Mouse (Mus musculus) midbrain, embryonic 10.5 days (tissue): ENCODE measurements around the gene Fam219a. TPM values are rescaled to one million over a fixed set of nuclear protein-coding genes. Genes with fewer than 3 reads are reported as not detected.

Experiments used
- DNase-seq: peaks from one replicate; pipeline ENCODE4 v3.0.0-alpha.2; 2017; ENCODE audit warnings: low spot score
- H3K27ac ChIP-seq: fragments of 300-500 bp; sonication (generic); replicated peaks from 2 replicates; pipeline ENCODE4 v1.5.1; 2016; ENCODE audit warnings: mild to moderate bottlenecking
- H3K27me3 ChIP-seq: fragments of 300-500 bp; sonication (generic); 2 replicates; pipeline ENCODE4 v1.6.1; 2016; ENCODE audit warnings: low read depth, mild to moderate bottlenecking; ENCODE audit not compliant: poor library complexity, severe bottlenecking
- H3K36me3 ChIP-seq: fragments of 300-500 bp; sonication (generic); 2 replicates; pipeline ENCODE4 v1.6.1; 2016; ENCODE audit warnings: mild to moderate bottlenecking, moderate library complexity
- H3K4me1 ChIP-seq: fragments of 300-500 bp; sonication (generic); 2 replicates; pipeline ENCODE4 v1.6.1; 2016
- H3K4me3 ChIP-seq: fragments of 300-500 bp; sonication (generic); 2 replicates; pipeline ENCODE4 v1.5.1; 2016; ENCODE audit warnings: mild to moderate bottlenecking, moderate library complexity
- H3K9me3 ChIP-seq: fragments of 300-500 bp; sonication (generic); replicated peaks from 2 replicates; pipeline ENCODE4 v1.6.1; 2016; ENCODE audit warnings: mild to moderate bottlenecking
- WGBS: fragments of 180-500 bp; shearing (Covaris S2); methylation state at CpG from one replicate; pipeline ENCODE4 v1.1.7; 2016; 5-methylcytosine and 5-hydroxymethylcytosine counted together
- polyA plus RNA-seq: library from polyadenylated mRNA; unstranded; fragments of >200 nt; fragmentation: Nextera tagmentation; extraction: Ambion mirVana; gene quantifications from 2 replicates; pipeline ENCODE4 v1.2.1, GENCODE M21; 2016

The Fam219a gene
- polyA plus RNA-seq, result 4.1 and 5.7 TPM in 2 replicates

GRCm38 (mm10) chr4:41569411-41569885 is at the start of gene Fam219a, which contains the start of gene Dnaic1:
Gene Fam219a, minus strand, starts transcription at chr4:41569538.
Gene Dnaic1, plus strand, starts transcription at chr4:41569775.
- Histone ChIP-seq H3K4me3 (peak within 1 kb of the TSS; percentile 80), H3K4me1 (peaks cover 39% of the 10 kb centered on the region), H3K27ac (peak within 1 kb of the TSS; percentile 88), H3K9me3 (no peaks in the 10 kb centered on the region), H3K27me3 (peaks cover 36% of the 10 kb centered on the region), H3K36me3 (no peaks in the 10 kb centered on the region)
- WGBS, result under 1% methylated on average over 41 of the region's 41 CpGs
- peak; percentile 99 for DNase-seq

DNA sequence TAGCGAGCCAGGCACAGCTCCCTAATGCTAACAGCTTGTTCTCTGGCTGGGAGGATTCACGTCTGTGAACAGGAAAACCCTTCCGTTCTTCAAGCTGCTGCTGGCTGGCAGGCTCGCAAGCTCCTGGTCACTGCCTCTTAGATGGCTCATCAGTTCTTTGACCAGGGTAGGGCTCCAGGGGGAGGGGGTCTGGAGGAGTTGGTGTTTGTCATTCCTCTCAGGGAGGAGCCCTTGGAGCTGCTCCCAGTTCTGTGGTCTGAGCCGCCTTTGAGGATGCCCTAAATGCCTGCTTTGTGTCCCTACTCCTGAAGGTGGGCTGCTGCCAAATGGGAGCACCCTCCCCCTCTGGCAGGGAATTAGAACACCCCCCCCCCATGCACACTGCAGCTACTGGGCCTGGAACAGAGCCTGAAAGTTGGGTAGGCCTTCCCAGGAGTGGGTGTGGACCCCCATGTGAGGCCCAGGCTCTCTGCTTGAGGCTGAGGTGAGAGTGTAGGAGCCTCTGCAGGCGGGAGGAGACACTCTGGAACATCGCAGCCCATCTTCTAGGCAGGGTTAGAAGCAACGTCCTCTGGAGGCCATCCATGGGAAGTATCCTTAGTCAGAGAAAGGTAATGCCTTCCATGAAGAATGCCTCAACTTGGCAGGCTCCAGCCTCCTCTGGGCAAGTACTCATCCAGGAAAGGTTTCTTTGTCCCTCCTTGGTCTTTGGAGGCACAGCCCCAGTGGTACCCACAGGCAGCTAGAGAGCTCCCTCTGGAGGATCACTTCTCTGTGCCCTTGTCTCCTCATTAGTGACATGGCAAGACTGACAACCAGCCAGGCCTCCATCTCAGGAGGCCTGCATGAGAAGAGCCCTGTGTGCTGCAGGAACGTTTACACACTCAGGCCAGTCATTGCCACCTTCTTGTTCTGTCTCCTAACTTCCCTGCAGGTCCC is 46.6 kb upstream of the Fam219a start:
- no peaks in the 10 kb centered on the region for H3K36me3 ChIP-seq
- no peak overlapping the region for H3K4me3 ChIP-seq
- 0 out of 2 replicates have a peak overlapping the region, but pooled peaks have one; percentile 52 for H3K27ac ChIP-seq
- DNase-seq, result no peak
- H3K4me1 ChIP-seq, result peaks cover 58% of the 10 kb centered on the region
- H3K27me3 ChIP-seq, result peaks cover 66% of the 10 kb centered on the region
- H3K9me3 ChIP-seq, result no peaks in the 10 kb centered on the region
- 66% methylated on average over 9 of the region's 9 CpGs for WGBS

GRCm38 (mm10) chr4:41614156-41614555 is 44.8 kb upstream of the Fam219a start:
- WGBS, result 9% methylated on average over 7 of the region's 7 CpGs
- peak; percentile 80 for DNase-seq
- Histone ChIP-seq H3K4me1 (peaks cover 63% of the 10 kb centered on the region), H3K27ac (no peak overlapping the region), H3K36me3 (no peaks in the 10 kb centered on the region), H3K9me3 (no peaks in the 10 kb centered on the region), H3K4me3 (no peak overlapping the region), H3K27me3 (peaks cover 57% of the 10 kb centered on the region)

DNA sequence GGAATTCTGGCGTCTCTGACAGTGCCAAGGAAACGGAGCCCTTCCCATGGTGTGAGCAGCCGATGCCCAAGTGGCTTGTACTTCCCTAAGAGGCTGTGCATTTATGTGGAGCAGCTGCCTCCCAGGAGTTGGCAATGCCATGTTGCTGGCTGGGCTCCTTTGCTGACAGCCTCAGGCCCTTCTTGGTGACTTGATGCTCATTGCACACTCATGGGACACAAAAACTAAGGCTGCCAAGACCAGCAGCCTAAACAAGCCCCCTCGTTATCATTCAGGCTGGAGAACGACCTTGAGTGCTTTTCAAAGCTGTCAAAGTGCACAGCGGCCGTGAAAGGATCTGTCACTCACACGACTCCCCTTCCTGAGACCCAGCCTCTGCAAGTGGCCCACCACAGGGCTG is 42.8 kb upstream of the Fam219a start:
- no peaks in the 10 kb centered on the region for H3K9me3 ChIP-seq
- H3K4me1 ChIP-seq, result peaks cover 58% of the 10 kb centered on the region
- H3K27me3 ChIP-seq, result peaks cover 38% of the 10 kb centered on the region
- peak overlapping the region; percentile 73 for H3K27ac ChIP-seq
- peak; percentile 56 for DNase-seq
- H3K4me3 ChIP-seq, result peak overlapping the region; percentile 20; the same call in 1 of the 2 replicates
- H3K36me3 ChIP-seq, result no peaks in the 10 kb centered on the region
- WGBS, result 38% methylated on average over 8 of the region's 8 CpGs

- Histone ChIP-seq H3K27me3 (peaks cover 22% of the 10 kb centered on the region), H3K27ac (peak overlapping the region; percentile 73; the same call in 1 of the 2 replicates), H3K9me3 (no peaks in the 10 kb centered on the region), H3K36me3 (no peaks in the 10 kb centered on the region), H3K4me3 (no peak overlapping the region), H3K4me1 (peaks cover 54% of the 10 kb centered on the region)
- 41% methylated on average over 6 of the region's 6 CpGs for WGBS
- no peak for DNase-seq
Measured at GRCm38 (mm10) chr4:41610594-41610980, 41.2 kb upstream of the Fam219a start.

- Histone ChIP-seq H3K9me3 (no peaks in the 10 kb centered on the region), H3K36me3 (no peaks in the 10 kb centered on the region), H3K4me1 (peaks cover 54% of the 10 kb centered on the region), H3K27ac (no peak overlapping the region), H3K27me3 (peaks cover 16% of the 10 kb centered on the region), H3K4me3 (no peak overlapping the region)
- 84% methylated on average over 10 of the region's 10 CpGs for WGBS
- no peak for DNase-seq
Measured at GRCm38 (mm10) chr4:41609681-41610593, 40.6 kb upstream of the Fam219a start.

DNA sequence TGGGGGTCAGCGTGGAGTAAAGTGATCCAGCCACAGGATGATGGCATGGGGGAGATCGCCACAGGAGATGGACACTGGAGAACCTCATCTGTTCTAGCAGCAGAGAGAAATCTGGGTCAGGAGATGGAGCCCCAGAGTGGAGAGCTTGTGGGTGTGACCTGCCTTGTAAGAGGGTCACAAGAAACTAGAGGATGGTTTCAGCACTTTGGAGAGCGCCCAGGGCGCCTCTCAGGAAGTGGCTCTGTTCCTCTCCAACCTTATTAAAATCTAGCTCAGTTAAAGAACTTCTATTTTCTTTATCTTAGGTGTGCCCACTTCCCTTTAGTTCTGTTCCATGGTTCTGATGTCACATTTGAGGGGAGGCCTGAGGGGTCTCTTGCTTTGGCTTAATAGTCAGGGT is 37.4 kb upstream of the Fam219a start:
- DNase-seq, result no peak
- no peaks in the 10 kb centered on the region for H3K9me3 ChIP-seq

GRCm38 (mm10) chr4:41604476-41605396 is 35.4 kb upstream of the Fam219a start:
- peak; percentile 38 for DNase-seq
- Histone ChIP-seq H3K9me3 (no peaks in the 10 kb centered on the region), H3K27ac (peak overlapping the region; percentile 56; the same call in 1 of the 2 replicates), H3K4me1 (peaks cover 21% of the 10 kb centered on the region), H3K36me3 (no peaks in the 10 kb centered on the region), H3K4me3 (no peak overlapping the region), H3K27me3 (peaks cover 16% of the 10 kb centered on the region)
- 39% methylated on average over 8 of the region's 8 CpGs for WGBS

More for the DNA sequence above, 37.4 kb upstream of the Fam219a start:
- H3K36me3 ChIP-seq, result no peaks in the 10 kb centered on the region
- peaks cover 27% of the 10 kb centered on the region for H3K27me3 ChIP-seq
- H3K4me1 ChIP-seq, result peaks cover 38% of the 10 kb centered on the region
- H3K4me3 ChIP-seq, result no peak overlapping the region
- no peak overlapping the region for H3K27ac ChIP-seq
- 41% methylated on average over 4 of the region's 4 CpGs for WGBS

DNA sequence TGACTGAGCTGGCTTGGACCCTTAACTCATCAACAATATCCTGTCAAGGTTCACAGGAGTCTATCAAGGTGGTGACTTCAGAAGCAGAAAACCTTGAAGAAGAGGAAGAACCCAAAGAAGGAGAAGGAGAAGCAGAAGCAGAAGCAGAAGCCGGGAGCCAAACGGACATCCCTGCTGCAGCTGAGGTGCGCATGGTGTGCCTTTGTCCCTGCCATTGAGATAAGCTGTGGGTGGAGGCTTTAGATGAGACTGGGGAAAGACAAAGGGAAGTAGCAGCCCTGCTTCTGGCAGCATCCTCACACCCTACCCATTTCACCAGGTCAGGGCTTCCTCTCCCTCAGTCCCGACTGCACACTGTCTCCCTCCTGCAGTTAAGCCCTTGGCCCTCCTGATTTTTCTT is 33.5 kb upstream of the Fam219a start:
- DNase-seq, result no peak
- WGBS, result 37% methylated on average over 4 of the region's 4 CpGs
- Histone ChIP-seq H3K9me3 (no peaks in the 10 kb centered on the region), H3K27ac (no peak overlapping the region), H3K4me1 (peaks cover 21% of the 10 kb centered on the region), H3K36me3 (no peaks in the 10 kb centered on the region), H3K27me3 (peaks cover 16% of the 10 kb centered on the region), H3K4me3 (no peak overlapping the region)

DNA sequence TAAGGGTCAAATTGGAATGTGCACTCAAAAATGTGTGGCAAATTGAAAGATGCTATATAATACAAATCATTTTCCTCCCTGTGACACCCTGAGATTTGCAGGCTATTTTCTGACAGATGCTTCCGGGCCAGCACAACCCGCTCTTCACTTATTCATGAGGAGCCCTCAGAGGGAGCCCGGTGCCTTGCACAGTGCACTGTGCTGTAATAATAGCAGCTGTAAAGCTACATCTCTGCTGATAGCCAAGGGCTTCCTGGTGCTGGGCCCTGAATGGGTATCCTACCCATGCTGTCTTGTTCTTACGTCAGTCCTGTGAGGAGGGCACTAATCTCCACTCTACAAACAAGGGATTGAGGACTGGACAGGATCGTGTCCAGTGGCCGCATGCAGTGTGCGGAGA is 14.0 kb upstream of the Fam219a start:
- 79% methylated on average over 7 of the region's 7 CpGs for WGBS

GRCm38 (mm10) chr4:41575914-41576313 is 6.6 kb upstream of the Fam219a start:
- no peak overlapping the region for H3K27ac ChIP-seq
- H3K9me3 ChIP-seq, result no peaks in the 10 kb centered on the region
- H3K4me3 ChIP-seq, result no peak overlapping the region
- peaks cover 12% of the 10 kb centered on the region for H3K27me3 ChIP-seq
- H3K4me1 ChIP-seq, result peaks cover 16% of the 10 kb centered on the region
- no peak for DNase-seq
- WGBS, result 63% methylated on average over 6 of the region's 6 CpGs
- no peaks in the 10 kb centered on the region for H3K36me3 ChIP-seq

More for the DNA sequence above, 14.0 kb upstream of the Fam219a start:
- no peak for DNase-seq
- no peak overlapping the region for H3K27ac ChIP-seq
- peaks cover under 1% of the 10 kb centered on the region; the same call in 1 of the 2 replicates for H3K4me1 ChIP-seq
- H3K9me3 ChIP-seq, result no peaks in the 10 kb centered on the region
- H3K4me3 ChIP-seq, result no peak overlapping the region
- no peaks in the 10 kb centered on the region for H3K36me3 ChIP-seq
- no peaks in the 10 kb centered on the region; the same call in 1 of the 2 replicates for H3K27me3 ChIP-seq
